35 mouse cellular contexts compared by ENCODE assay signal in the genomic region with DNA sequence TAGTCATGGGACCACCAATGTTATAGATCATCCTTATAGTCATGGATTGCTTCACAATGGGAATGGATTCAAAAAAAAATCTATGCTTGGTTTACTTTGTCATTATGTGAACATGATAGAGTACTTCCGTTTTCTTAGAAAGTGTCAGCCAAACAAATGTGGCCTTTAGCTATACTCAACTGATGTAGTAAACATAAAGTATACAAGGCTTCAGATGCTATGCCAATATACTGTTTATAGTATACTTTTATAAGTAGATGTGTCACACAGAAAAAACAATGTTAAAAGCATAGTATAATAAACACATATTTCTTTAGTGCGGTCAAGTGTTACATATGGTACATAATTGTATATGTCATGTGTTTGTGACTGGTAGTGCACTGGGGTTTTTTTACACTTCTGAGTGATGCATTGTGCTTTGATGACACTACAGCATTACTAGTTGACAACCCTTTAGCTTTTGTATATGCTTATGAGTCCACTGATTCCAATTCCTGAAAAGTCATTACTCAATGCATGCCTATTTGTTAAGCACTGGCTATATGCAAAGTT.
"Had no signal": no experiment of that assay in that cellular context is flagged by ENCODE, and none has a peak within 500 bp of the region (broad histone marks: within the 10 kb centered on the region; RNA-seq: fewer than 3 reads in every experiment).

No protein-coding gene starts in this region.

- H3K4me1 ChIP-seq: heart, embryonic 10.5 days; heart, embryonic 12.5 days; heart, embryonic 13.5 days; heart, embryonic 15.5 days; hindbrain, embryonic 10.5 days; hindbrain, embryonic 12.5 days; hindbrain, embryonic 13.5 days; hindbrain, embryonic 15.5 days; intestine, embryonic 15.5 days; kidney, embryonic 15.5 days had no signal

- H3K36me3 ChIP-seq: heart, embryonic 10.5 days; heart, embryonic 12.5 days; heart, embryonic 13.5 days; heart, embryonic 15.5 days; hindbrain, embryonic 10.5 days; hindbrain, embryonic 12.5 days; hindbrain, embryonic 13.5 days; hindbrain, embryonic 15.5 days; intestine, embryonic 15.5 days; kidney, embryonic 15.5 days had no signal

- H3K27me3 ChIP-seq: heart, embryonic 12.5 days; heart, embryonic 13.5 days; heart, embryonic 15.5 days; hindbrain, embryonic 12.5 days; hindbrain, embryonic 13.5 days; hindbrain, embryonic 15.5 days; intestine, embryonic 15.5 days; kidney, embryonic 15.5 days had no signal

- H3K9ac ChIP-seq: heart, embryonic 12.5 days; heart, embryonic 13.5 days; heart, embryonic 15.5 days; hindbrain, embryonic 12.5 days; hindbrain, embryonic 13.5 days; hindbrain, embryonic 14.5 days; hindbrain, embryonic 15.5 days; intestine, embryonic 15.5 days; kidney, embryonic 15.5 days had no signal

- H3K9me3 ChIP-seq: heart, embryonic 10.5 days; heart, embryonic 12.5 days; heart, embryonic 13.5 days; heart, embryonic 15.5 days; hindbrain, embryonic 10.5 days; hindbrain, embryonic 12.5 days; hindbrain, embryonic 13.5 days; hindbrain, embryonic 15.5 days; intestine, embryonic 15.5 days; kidney, embryonic 15.5 days had no signal

- H3K27ac ChIP-seq: heart, adult 2 months; heart, embryonic 10.5 days; heart, embryonic 13.5 days; heart, embryonic 15.5 days; hindbrain, embryonic 10.5 days; hindbrain, embryonic 12.5 days; hindbrain, embryonic 13.5 days; hindbrain, embryonic 14.5 days; hindbrain, embryonic 15.5 days; hindbrain, postnatal 0 days; intestine, embryonic 15.5 days; kidney, embryonic 15.5 days; kidney, postnatal 0 days; layer of hippocampus, adult 2 months had no signal

- ATAC-seq: hindbrain, embryonic 16.5 days; hindbrain, postnatal 0 days; inflammation-experienced regulatory T-cells, adult 6 months; intestine, embryonic 15.5 days; intestine, embryonic 16.5 days; intestine, postnatal 0 days had no signal

- H3K4me3 ChIP-seq: heart, adult 2 months; heart, embryonic 10.5 days; heart, embryonic 12.5 days; heart, embryonic 13.5 days; heart, embryonic 15.5 days; hindbrain, embryonic 10.5 days; hindbrain, embryonic 12.5 days; hindbrain, embryonic 13.5 days; hindbrain, embryonic 15.5 days; intestine, embryonic 15.5 days; kidney, embryonic 15.5 days; layer of hippocampus, adult 2 months had no signal

- H3K4me2 ChIP-seq: heart, embryonic 11.5 days; heart, embryonic 12.5 days; heart, embryonic 13.5 days; heart, embryonic 15.5 days; hindbrain, embryonic 12.5 days; hindbrain, embryonic 13.5 days; hindbrain, embryonic 14.5 days; hindbrain, embryonic 15.5 days; intestine, embryonic 15.5 days; kidney, embryonic 15.5 days had no signal

- DNase-seq: heart, adult 2 months; heart, postnatal 10 days; heart, postnatal 14 days; heart, postnatal 36 days; heart, postnatal 4 days; kidney, adult 11 months; kidney, adult 18-20 months; kidney, adult 2 months; kidney, adult 8-10 months; kidney, adult 9 months; kidney, postnatal 10 days; kidney, postnatal 14 days; kidney, postnatal 25 days; kidney, postnatal 36 days; kidney, postnatal 4 days; layer of hippocampus, adult 9-11 months had no signal
